Mouse (Mus musculus) brain, adult 2 months (tissue): Measurements from ENCODE around the gene Acat2.
A peak's percentile ranks its signal among the peaks of the same experiment; 100 is the strongest.
"Not testable (repeated sequence)": the region's sequence is repeated elsewhere in the genome, so short reads cannot be mapped to it uniquely, and the experiment has no call there.

Experiments used
- DNase-seq: peaks from one replicate; pipeline ENCODE4 v3.0.0; 2011; ENCODE audit warnings: low read depth, low spot score

The Acat2 gene

DNA sequence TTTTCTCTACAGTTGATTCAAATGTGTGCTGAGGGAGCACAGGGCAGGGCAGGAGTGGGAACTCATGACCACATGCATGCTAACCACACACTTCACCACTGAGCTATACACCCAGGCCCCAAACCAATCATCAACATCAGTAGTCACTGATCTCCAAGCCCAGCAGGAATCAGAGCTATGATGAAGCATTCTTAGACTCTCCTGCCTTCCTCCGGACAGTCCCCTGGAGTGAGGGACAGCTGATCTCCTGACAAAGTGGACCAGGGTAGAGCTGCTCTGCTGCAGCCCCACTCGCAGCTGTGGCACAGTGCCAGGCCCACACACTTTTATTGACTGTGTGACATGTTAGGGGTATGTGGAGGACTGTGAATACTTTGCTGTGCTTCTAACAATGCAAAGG lies 1.2 kb downstream of the Acat2 start:
- DNase-seq, result not testable (repeated sequence)

GRCm38 (mm10) chr17:12956664-12957063 lies 3.9 kb downstream of the Acat2 start:
- no peak for DNase-seq

DNA sequence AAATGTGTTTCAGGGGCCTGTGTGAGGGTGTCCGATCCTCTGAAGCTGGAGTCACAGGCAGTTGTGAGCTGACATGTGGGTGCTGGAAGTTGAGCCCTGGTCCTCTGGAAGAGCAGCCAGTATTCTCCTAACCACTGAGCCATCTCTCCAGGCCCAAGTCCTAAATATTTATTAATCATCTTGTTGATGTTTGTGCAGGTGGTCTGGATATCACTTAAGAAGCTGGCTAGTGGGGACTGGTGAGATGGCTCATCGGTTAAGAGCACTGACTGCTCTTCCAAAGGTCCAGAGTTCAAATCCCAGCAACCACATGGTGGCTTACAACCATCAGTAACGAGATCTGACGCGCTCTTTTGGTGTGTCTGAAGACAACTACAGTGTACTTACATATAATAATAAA lies 10.9 kb downstream of the Acat2 start:
- no peak for DNase-seq

DNA sequence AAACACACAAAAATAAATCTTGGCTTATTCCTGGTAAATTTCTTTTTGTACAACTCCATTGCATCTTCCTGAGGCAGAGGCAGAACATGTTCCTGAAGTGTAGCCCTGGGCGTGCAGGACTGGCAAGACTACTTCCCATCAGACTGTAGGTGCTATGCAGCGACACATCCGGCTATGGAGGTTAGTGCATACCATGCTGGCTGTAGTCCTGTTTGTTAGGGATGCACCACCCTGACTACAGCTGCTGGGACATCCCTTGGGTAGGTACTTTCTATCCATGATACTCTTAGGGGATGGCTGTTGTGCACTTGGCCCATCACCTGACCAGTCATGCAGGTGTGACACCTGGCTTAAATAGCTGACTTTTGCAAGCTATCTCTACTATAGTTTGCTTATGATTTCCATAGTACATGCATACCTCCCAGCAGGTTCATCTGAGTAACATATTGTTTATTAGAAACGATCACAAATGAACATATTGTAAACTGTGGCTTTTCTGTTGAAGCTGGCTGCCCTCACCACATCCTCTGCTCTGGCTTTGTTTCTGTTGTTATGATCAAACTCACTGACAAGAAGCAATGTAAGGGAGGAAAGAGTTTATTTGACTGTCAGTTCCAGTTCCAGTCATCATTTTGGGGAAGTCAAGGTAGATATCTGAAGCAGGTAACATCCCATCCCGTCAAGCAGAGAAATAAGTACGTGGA lies 17.9 kb downstream of the Acat2 start:
- no peak for DNase-seq

GRCm38 (mm10) chr17:12941543-12942260 lies 18.8 kb downstream of the Acat2 start:
- DNase-seq, result no peak

DNA sequence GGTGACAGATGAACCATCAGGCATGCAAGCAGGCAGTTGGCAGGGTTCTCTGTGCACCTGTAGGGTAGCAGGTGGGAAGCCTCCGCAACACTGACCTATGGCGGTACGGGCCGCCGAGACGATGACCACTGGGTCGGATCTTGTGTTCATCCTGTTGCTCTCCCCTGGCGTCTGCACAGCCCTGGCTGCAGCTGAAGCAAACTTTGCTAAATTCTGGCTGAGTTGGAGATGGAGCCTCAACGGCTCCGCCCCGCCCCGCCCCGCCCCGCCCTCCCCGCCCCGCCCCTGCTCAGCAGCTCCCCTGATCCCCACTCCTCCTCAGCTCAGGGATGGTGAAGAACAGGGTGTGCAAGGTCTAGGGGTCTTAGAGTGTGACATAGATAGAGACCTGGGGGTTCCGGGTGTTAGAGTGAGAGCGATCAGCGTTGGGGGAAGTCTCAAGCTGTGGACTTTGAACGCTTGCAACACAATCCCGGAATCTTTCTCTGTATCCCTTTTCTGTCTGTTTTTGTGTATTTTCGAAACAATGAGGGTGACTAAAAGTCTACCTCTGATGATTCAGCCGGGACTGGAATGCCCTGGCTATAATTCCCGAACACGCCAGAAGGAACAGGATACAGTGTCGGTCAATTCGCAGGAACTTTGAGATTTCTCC lies 20.3 kb downstream of the Acat2 start, which contains the start of gene Acat3:
Gene Acat3, minus strand, starts transcription at position 450 of the 655 bp plus-strand sequence.
- DNase-seq, result peak; percentile 66

GRCm38 (mm10) chr17:12939377-12940148 lies 21.0 kb downstream of the Acat2 start:
- DNase-seq, result not testable (repeated sequence)

DNA sequence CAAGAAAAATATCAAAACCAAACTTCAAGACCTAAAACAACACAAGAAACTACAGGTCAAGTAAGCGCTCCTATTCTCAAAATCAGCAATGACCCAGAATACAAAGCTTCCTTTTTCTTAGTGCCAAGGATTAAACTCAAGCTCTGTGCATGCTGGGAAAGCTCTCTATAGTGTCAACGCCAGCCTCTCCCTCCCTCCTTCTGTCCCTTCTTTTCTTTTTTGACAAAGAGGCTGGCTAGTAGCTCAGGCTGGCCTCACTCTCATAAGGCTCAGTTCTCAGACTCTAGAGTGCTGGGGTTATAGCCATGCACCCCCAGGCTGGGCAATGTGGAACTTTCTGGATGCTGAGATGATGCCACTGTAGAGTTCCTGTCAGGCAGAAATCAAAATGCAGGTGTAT lies 22.5 kb downstream of the Acat2 start:
- peak; percentile 14 for DNase-seq

DNA sequence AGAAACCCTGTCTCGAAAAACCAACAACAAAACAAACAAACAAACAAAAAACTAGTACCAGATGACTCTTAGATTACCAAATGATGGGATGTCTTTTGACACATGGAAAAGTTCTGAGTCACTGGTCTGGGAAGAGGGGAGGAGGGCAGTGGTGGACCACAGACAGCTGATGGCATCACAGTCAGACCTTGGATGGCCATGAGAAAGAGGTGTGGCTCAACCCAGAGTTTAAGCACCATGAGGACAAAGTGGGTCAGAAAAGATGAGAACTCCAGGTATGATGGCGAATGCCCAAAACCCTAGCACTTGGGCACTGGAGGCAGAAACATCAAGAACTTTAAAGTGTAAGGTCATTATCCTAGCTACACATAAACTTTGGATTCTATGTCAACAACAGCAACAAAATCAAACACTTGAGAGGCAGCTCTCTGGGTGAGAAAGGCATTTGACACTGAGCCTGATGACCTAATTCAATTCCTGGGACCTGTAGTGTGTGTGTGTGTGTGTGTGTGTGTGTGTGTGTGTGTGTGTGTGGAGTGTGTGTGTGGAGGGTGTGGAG lies 23.1 kb downstream of the Acat2 start:
- DNase-seq, result no peak

- no peak for DNase-seq
These were observed 24.8 kb downstream of the Acat2 start for GRCm38 (mm10) chr17:12935719-12936118.

GRCm38 (mm10) chr17:12931576-12931975 lies 29.0 kb downstream of the Acat2 start:
- DNase-seq, result not testable (repeated sequence)

- no peak for DNase-seq
These were observed 34.8 kb downstream of the Acat2 start for GRCm38 (mm10) chr17:12925703-12926180.

DNA sequence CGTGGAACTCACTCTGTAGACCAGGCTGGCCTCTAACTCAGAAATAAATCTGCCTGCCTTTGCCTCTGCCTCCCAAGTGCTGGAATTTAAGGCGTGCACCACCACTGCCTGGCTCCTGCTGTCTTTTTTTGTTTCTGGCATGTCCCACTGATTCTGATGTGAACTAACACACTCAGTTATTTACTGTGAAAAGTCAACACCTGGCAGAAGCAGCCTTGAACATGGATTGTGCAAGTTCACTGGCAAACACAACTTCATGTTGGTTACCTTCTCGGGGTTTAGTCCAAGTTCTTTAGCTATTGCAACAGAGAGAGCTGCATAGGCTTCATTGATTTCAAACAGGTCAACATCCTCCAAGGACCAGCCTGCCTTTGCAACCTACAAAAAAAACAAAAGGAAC lies 35.5 kb downstream of the Acat2 start:
- DNase-seq, result no peak

GRCm38 (mm10) chr17:12921073-12921472 lies 39.5 kb downstream of the Acat2 start:
- no peak for DNase-seq

GRCm38 (mm10) chr17:12916588-12917380 lies 43.8 kb downstream of the Acat2 start:
- DNase-seq, result peak; percentile 55

DNA sequence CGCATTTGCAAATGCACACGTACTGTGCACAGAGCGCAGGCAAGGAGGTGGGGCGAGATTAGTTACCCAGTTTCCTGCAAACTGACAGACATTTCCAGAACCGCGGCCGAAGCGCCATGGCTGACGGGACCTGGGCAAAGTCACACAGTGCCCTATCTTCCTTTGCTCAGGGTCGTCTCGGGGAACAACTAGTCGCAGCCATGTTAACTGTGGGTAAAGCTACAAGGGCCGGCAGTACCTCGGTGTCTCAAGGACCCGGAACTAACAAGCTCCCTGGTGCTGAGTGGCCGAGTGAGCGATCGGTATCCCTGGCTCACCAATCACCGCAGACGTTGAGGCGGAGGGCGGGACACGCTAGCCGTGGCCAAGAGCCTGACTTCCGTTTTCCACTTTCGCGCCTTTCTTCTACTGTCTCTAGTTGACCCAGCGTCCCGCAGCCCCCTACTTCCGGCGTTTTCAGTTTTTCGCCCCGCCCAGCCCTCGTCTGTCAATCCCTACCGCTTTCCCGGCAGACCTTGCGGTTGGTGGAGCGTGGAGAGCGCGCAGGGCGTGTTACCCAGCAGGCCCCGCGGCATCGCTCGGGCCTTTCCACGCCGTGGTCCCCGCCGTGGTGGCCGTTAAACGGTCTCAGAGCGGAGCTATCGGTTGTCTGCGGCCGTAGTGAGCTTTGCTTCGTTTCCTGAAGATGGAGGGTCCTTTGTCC lies 44.5 kb downstream of the Acat2 start, which contains the start of gene Mrpl18:
Gene Mrpl18, minus strand, starts transcription at position 465 of the 703 bp plus-strand sequence.
- DNase-seq, result peak; percentile 100

DNA sequence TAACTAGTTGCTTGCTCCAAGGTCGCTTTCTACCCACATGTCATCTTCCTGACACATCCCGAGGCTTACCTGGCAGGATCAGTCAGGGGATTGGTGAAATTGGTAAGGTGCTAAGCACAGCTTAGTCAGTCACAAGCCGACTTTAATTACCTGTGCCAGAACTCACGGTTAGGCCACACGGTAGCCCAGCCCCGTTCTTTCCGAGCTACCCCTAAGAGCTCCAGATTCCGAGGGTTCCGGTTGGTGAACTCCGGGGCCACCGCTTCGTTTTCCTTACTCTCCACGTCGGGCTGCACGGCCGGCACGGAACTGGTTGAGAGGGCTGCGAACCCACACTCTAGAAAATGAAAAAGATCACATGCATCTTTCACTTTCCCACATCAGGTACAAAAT lies 45.1 kb downstream of the Acat2 start, which contains the start of gene Tcp1:
Gene Tcp1, plus strand, starts transcription at position 214 of the 393 bp plus-strand sequence.
- peak; percentile 25 for DNase-seq

GRCm38 (mm10) chr17:12910391-12910790 lies 50.2 kb downstream of the Acat2 start:
- DNase-seq, result no peak
